Mouse (Mus musculus) megakaryocyte-erythroid progenitor cell, adult 5 weeks (primary cell): ENCODE results near the gene Esam. TPM values are rescaled to one million over a fixed set of nuclear protein-coding genes. Genes with fewer than 3 reads are reported as not detected.

ENCODE experiments used
- polyA plus RNA-seq: library from polyadenylated mRNA; stranded (reverse); fragments of >175 nt; gene quantifications from 2 replicates; pipeline ENCODE4 v1.2.3, GENCODE M21; 2012

Gene Esam
- 0.96 and 2.6 TPM in 2 replicates for polyA plus RNA-seq

DNA sequence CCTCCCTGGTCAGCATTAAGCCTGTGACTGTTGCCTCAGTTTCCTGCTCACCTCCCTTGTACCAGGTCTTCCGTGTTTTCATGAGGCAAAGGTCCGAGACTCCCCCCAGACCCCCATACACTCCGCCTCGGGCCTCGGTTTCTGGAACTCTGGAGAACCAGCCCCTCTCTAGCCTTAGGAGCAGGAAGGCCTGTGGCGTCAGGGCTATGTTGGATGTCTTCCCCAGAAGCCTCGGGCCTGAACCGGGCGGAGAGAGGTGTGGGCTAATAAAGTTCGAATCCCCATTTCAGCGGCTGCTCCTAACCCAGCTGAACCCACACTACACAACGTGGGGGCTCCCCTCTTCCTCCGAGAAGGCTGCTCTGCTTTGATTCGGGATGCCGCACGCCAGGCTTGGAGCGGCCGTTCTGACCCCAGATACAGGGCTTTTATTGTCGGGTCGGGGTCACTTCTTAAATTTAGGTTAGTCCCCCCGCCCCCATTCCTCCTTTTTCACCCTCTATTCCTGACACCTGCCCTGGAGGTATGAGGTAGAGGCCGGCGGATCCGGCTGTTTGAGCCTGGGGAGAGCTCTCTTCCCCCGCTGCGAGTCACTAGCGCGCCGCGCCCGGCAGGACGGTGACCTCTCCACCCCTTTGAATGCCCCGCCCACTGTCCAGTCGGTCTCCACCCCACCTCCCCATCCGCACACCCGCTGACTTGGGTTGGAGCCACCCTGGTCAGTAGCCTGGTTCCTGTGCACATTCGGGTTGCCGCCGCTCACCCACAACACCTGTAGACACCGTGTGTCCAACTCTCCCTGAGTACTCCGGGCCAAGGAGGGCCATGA, at the start of gene Esam:
Esam (plus strand) TSS at position 683 of the 829 bp plus-strand sequence.

GRCm38 (mm10) chr9:37488611-37489396, 39.1 kb upstream of the Esam start, which contains the start of gene Msantd2:
Msantd2 (plus strand) TSS chr9:37489319.

DNA sequence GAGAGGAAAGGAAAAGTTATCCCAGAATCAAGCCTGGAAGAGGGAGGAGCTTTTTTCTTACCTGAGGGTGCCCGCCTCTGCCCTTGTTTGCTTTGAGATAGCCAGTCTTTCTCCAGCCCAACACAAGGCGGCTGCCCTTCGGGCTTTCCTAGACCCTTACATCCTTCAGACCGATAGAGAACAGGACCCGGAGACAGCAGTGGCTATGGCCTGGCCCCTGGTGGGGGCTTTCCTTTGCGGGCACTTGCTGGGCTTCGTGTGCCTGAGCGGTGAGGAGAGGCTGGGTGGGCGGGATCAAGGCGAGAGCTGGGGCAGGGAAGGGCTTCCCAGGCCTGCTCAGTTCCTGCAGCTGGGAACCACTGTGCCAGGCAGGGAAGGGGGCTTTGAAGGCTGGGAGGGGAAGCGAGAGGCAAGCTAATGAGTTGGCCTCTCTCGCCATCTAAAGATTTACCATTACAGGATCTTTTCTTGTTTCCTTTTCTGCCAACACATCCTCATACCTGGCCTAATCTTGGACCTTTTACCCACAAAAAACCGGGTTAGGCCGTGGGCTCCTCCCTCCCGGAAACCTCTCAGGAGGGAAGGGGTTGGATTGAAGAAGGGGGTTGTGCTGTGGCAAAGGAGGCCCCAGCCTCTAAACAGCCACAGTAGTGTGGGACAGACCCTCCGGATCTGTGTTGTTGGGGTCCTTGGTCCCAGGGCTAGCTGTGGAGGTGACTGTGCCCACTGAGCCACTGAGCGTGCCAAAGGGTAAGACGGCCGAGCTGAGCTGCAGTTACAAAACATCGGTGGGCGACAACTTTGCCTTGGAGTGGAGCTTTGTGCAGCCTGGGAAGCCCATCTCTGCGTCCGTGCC, 11.5 kb downstream of the Esam start, which contains the start of gene Vsig2:
Vsig2 (plus strand) TSS at position 86 of the 856 bp plus-strand sequence.

GRCm38 (mm10) chr9:37552536-37553293, 24.8 kb downstream of the Esam start, which contains the start of gene Nrgn:
Nrgn (minus strand) TSS chr9:37552904.

GRCm38 (mm10) chr9:37554838-37555748, 27.2 kb downstream of the Esam start, which contains the start of gene Siae:
Siae (plus strand) TSS chr9:37555698.

Other genes with a start within 250 kb of the Esam start
- gene Ccdc15, start 179.6 kb upstream of the Esam start, polyA plus RNA-seq, result 8.4 and 13.5 TPM in 2 replicates
- gene Hepacam, start 160.7 kb upstream of the Esam start, polyA plus RNA-seq, result 0.03 TPM in 1 of 2 replicates, not detected in the other
- 1.9 and 3.5 TPM in 2 replicates for gene Robo4, start 126.2 kb upstream of the Esam start, polyA plus RNA-seq
- 37.2 and 53.8 TPM in 2 replicates for gene Robo3, start 94.8 kb upstream of the Esam start, polyA plus RNA-seq
- 17.6 TPM in 2 replicates for gene Msantd2, start 38.8 kb upstream of the Esam start, polyA plus RNA-seq
- gene Vsig2, start 11.2 kb downstream of the Esam start, polyA plus RNA-seq, result 0.18 TPM in 1 of 2 replicates, not detected in the other
- 199 and 354 TPM in 2 replicates for gene Nrgn, start 24.8 kb downstream of the Esam start, polyA plus RNA-seq
- gene Siae, start 27.6 kb downstream of the Esam start, polyA plus RNA-seq, result 0.56 and 0.59 TPM in 2 replicates
- 4.3 and 4.6 TPM in 2 replicates for gene Spa17, start 85.6 kb downstream of the Esam start, polyA plus RNA-seq
- 41.9 and 49.5 TPM in 2 replicates for gene Tbrg1, start 129.2 kb downstream of the Esam start, polyA plus RNA-seq
- gene Panx3, start 141.2 kb downstream of the Esam start, polyA plus RNA-seq, result not detected in 2 replicates
- not detected in 2 replicates for gene Olfr160, start 188.2 kb downstream of the Esam start, polyA plus RNA-seq
- not detected in 2 replicates for gene Olfr874, start 217.0 kb downstream of the Esam start, polyA plus RNA-seq
- not detected in 2 replicates for gene Olfr875, start 243.8 kb downstream of the Esam start, polyA plus RNA-seq